Mouse (Mus musculus) layer of hippocampus, adult 8-10 months (tissue): ENCODE measurements around the gene Cnot1. TPM values are rescaled to one million over a fixed set of nuclear protein-coding genes. Genes with fewer than 3 reads are reported as not detected.

ENCODE experiments used
- DNase-seq, 2 experiments: peaks; one replicate each; pipeline ENCODE4 v3.0.0; 2022; ENCODE audit warnings: low spot score in 2 of 2
- total RNA-seq, 4 experiments: library from RNA; stranded (reverse); gene quantifications; 2 replicates each; pipeline ENCODE4 v1.2.4; 2022

The Cnot1 gene
- total RNA-seq, 4 experiments from 2014 or later, result 116 to 162 (median 145) TPM

- DNase-seq, result no peak
Observed at GRCm38 (mm10) chr8:95741732-95742131, 65.5 kb downstream of the Cnot1 start.

- no peak for DNase-seq
Observed at GRCm38 (mm10) chr8:95738596-95738995, 68.7 kb downstream of the Cnot1 start.

GRCm38 (mm10) chr8:95727625-95728024, 79.6 kb downstream of the Cnot1 start:
- no peak for DNase-seq

- DNase-seq, result no peak
Observed at GRCm38 (mm10) chr8:95716546-95717335, 90.5 kb downstream of the Cnot1 start.

- DNase-seq, result peak; percentile 69 to 75
Observed at GRCm38 (mm10) chr8:95715676-95716531, 91.4 kb downstream of the Cnot1 start, which contains the start of gene Setd6. Gene Setd6 (plus strand): TSS chr8:95715881.

GRCm38 (mm10) chr8:95714837-95715413, 92.3 kb downstream of the Cnot1 start:
- peak in 1 of 2 experiments; percentile 3 for DNase-seq

- DNase-seq, result peak in 1 of 2 experiments; percentile 10
Observed at GRCm38 (mm10) chr8:95714367-95714766, 92.9 kb downstream of the Cnot1 start.

- peak in 1 of 2 experiments; percentile 80 for DNase-seq
Observed at GRCm38 (mm10) chr8:95713100-95714010, 93.9 kb downstream of the Cnot1 start.

- no peak for DNase-seq
Observed at GRCm38 (mm10) chr8:95712395-95712794, 94.9 kb downstream of the Cnot1 start.

- no peak for DNase-seq
Observed at GRCm38 (mm10) chr8:95711029-95711428, 96.2 kb downstream of the Cnot1 start.

GRCm38 (mm10) chr8:95709579-95709978, 97.7 kb downstream of the Cnot1 start:
- no peak for DNase-seq

GRCm38 (mm10) chr8:95704538-95704937, 102.7 kb downstream of the Cnot1 start:
- no peak for DNase-seq

- peak; percentile 82 to 85 for DNase-seq
Observed at GRCm38 (mm10) chr8:95703461-95704260, 103.6 kb downstream of the Cnot1 start.

- DNase-seq, result peak; percentile 92 to 94
Observed at GRCm38 (mm10) chr8:95702480-95703446, 104.5 kb downstream of the Cnot1 start.

GRCm38 (mm10) chr8:95701809-95702208, 105.5 kb downstream of the Cnot1 start:
- no peak for DNase-seq

- peak; percentile 83 to 85 for DNase-seq
Observed at GRCm38 (mm10) chr8:95700282-95700681, 107.0 kb downstream of the Cnot1 start.

GRCm38 (mm10) chr8:95698179-95698578, 109.1 kb downstream of the Cnot1 start:
- DNase-seq, result no peak

GRCm38 (mm10) chr8:95697128-95697527, 110.1 kb downstream of the Cnot1 start:
- peak; percentile 83 to 91 for DNase-seq

- no peak for DNase-seq
Observed at GRCm38 (mm10) chr8:95696661-95697060, 110.6 kb downstream of the Cnot1 start.
